Mouse (Mus musculus) cerebellum, adult 9-10 months (tissue): ENCODE measurements around the gene Mplkip.

Experiments used
- DNase-seq: peaks from one replicate; pipeline ENCODE4 v3.0.0; 2022

Mplkip gene

DNA sequence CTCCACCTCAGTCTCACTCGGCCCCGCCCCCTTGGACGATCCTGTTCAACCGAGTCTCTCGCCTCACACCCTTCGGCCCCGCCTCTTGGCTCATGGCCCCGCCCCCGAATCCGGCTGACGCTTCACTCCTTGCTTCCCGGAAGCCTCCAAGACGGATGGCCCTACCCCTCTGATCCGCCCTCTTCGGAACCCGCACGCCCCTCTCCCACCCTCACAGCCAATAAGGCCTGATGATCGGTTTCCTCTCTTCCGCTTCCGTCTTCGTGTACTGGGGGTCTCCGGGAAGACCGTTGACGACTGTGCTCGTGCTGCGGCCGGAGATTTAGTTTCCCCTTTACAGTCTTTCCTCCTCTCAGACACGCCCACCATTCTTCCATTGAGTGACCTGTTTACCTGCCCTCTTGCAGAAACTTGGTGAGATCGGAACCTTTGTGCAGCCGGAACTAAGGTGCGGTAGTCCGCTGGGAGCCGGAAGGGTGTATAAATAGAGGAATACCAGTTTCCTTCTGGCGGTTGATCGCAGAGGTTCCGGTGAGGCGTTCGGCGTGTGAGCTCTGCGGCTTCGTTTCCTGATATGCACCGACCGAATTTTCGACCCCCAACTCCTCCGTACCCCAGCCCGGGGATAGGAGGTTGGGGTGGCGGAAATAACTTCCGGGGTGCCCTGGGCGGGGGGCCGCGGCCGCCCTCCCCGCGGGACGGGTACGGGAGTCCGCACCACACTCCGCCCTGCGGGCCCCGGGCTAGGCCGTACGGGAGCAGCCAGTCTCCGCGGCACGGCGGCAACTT is at the start of gene Mplkip, which contains the start of gene Sugct:
Gene Mplkip (plus strand): TSS at position 282 of the 789 bp plus-strand sequence.
Gene Sugct (minus strand): TSS at position 643 of the 789 bp plus-strand sequence.
- peak; percentile 100 for DNase-seq

DNA sequence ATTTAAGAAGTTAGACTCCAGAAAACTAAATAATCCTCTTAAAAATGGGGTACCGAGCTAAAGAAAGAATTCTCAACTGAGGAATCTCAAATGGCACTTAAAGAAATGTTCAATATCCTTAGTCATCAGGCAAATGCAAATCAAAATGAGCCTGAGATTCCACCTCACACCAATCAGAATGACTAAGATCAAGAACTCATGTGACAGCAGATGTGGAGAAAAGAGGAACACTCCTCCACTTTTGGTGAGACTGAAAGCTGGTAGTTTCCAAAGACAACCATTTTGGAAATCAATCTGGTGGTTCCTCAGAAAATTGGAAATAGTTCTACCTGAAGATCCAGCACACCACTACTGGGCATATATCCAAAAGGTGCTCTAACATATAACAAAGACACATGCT is 27.6 kb upstream of the Mplkip start:
- no peak for DNase-seq

DNA sequence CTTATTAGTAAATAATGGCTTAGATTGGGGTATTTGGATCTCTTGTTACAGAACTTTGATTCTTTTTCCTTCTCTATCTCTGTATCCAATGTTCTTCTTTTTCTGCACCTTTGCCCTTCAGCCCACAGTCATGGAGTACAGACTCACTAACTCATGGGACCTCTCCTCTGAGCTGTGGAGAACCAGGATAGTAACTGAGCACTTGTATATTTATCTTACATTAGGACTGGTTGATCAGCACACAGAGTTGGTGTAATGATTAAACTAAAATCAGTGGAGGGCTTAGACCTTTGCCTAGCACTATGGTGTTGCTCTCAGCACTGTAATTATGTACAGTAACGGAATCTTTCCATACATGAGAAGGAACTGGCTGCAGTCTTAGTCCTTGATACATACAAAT is 23.9 kb upstream of the Mplkip start:
- no peak for DNase-seq

DNA sequence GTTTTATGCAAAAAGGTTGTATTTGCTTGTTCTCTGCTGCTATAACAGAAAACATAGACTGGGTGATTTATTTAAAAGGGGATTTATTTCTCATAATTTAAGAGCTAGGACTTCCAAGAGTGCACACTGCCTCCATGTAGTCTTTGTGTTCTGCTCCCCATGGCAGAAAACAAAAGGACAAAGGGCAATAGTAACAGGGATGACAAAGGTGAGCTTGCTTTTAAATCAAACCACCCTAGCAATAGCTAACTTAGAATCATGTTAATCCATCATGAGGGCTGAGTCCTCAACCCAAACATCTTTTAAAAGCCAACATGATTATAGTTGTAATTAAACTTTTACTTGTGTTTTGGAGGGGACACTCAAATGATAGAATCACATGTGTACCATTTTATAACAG is 5.5 kb upstream of the Mplkip start:
- no peak for DNase-seq

GRCm38 (mm10) chr13:17690686-17691085 is 4.3 kb upstream of the Mplkip start:
- no peak for DNase-seq

DNA sequence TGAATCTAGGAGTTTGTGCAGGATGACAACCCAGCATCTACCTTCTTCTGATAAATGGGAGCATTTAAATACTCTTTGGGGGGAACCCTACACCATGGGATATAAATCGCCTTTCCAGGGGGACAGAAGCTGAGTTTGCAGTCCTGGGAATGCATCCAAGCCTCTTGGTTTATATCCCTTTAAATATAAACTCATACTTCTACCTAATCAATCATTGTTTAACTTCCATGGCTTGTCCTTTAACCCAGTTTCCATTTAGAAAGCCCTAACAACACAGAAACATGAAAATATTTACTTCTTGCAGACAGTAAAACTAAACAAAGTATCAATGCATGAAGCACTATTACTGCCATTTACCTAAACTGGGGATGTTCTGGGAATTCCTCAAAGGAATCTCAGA is 3.6 kb upstream of the Mplkip start:
- DNase-seq = no peak

GRCm38 (mm10) chr13:17693816-17694215 is 1.2 kb upstream of the Mplkip start:
- DNase-seq = peak; percentile 57

GRCm38 (mm10) chr13:17694414-17694813 is 578 bp upstream of the Mplkip start:
- DNase-seq = peak; percentile 80

- no peak for DNase-seq
These were observed 1.0 kb downstream of the Mplkip start for GRCm38 (mm10) chr13:17695898-17696580.

DNA sequence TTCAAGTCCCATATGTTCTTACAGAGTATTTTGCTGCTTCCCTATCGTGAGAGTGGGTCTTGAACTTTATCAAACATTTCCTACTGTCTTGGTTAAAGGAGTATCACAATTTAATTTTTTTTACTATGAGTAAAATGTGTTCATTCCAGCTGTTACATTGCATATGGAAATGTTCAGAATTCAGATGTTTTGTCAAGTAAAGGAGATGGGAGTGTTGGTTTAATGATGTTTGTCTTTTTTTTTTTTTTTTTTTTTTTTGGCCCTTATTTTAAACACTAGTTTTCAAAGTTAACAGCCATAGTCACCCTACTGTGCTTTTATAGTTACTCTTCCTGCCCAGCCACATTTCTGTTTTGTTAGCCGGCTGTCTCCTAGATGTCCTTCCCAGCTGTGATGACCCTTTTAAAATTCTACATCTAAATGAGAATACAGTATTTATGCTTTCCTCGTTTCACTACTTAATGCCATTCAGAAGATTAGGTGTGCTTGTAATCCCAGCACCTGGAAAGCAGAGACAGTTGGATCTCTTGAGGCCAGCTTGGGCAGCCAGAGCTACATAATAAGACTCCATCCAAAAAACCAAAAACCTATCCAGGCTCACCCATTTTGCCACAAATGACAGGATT is 5.2 kb downstream of the Mplkip start:
- DNase-seq = no peak

GRCm38 (mm10) chr13:17701322-17701721 is 6.3 kb downstream of the Mplkip start:
- no peak for DNase-seq

- no peak for DNase-seq
These were observed 7.3 kb downstream of the Mplkip start for GRCm38 (mm10) chr13:17702311-17702710.

DNA sequence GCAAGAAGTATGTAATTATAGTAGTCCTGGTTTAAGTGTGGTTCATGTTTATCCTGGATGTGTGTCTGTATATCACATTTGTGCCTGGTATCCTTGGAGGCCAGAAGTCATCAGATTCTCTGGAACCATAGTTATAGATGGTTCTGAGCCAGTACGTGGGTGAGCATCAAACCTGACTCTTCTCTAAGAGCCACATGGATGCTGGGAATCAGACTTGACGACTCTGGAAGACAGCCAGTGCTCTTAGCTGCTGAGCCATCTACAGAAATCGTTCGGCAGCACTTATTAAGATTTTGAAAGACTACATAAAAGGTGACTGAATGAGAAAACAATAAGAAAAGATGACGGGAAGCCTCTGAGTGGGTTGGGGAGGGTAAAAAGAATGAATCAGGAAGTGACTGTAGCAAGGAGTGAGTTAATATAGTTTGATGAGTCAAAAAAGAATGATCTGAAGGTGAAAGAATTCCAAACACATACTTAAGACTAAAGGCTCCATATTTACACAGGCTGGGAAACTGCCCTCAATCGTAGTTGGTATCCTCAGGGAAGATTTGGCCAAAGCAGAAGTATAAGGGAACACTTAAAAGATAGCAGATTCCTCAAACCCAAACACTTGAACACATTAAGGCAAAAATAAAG is 10.3 kb downstream of the Mplkip start:
- DNase-seq = no peak

DNA sequence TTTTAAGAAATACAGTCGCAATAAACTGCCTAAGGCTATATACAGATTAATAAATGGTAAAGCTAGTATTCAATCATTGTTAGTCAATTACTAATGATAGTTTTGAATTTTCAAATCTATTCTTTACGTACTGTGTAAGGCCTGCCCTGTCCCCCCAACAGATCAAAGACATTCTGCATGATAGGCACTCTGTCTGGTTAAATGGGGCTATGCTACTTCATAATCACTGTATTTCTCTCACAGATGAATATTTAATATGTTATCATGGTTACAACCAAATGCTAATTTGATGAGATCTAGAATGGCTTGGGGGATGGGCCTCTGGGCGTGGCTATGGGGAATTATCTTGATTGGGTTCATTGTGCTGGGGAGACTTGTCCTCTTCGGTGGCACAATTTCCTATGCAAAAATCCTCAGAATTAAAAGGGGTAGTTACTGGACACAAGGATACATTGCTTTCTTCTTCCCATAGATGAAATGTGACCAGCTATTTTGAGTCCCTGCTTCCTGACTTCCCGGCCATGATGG is 13.9 kb downstream of the Mplkip start:
- no peak for DNase-seq

DNA sequence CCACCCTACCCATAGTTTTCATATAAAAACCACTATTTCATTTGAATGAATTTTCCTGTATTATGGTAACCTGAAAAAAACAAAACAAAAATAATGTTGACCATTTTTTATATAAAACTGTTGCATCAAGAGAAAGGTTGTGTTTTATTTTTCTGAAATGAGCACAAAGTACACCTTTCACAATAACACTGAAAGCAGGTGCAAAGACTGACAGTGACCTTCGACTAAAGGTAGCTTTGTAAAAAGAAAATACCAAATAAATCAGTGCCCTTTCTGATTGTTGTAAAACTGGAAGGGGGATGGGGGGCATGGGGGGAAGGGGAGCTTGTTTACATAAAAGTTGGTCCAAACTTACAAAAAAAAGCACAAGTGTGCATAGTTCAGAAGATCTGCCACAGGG is 22.4 kb downstream of the Mplkip start:
- DNase-seq = no peak

- DNase-seq = no peak
These were observed 32.9 kb downstream of the Mplkip start for GRCm38 (mm10) chr13:17727922-17728321.

GRCm38 (mm10) chr13:17728798-17729197 is 33.8 kb downstream of the Mplkip start:
- no peak for DNase-seq
